Mouse (Mus musculus) midbrain, embryonic 11.5 days (tissue): ENCODE results near the gene Msl2. TPM values are rescaled to one million over a fixed set of nuclear protein-coding genes. Genes with fewer than 3 reads are reported as not detected.

ENCODE experiments used
- polyA plus RNA-seq: library from polyadenylated mRNA; unstranded; fragments of >200 nt; fragmentation: Nextera tagmentation; extraction: Ambion mirVana; gene quantifications from 2 replicates; pipeline ENCODE4 v1.2.1, GENCODE M21; 2014

Gene Msl2
- polyA plus RNA-seq, 1 experiment from 2014 or later, result 6.0 TPM

Other genes starting within 250 kb of the Msl2 start
- gene Pccb, start 39.2 kb upstream of the Msl2 start, polyA plus RNA-seq, result 14.3 and 15.9 TPM in 2 replicates
- gene Ppp2r3a, start 177.7 kb downstream of the Msl2 start, polyA plus RNA-seq, result 14.6 and 15.7 TPM in 2 replicates